Mouse (Mus musculus) ES-E14 (cell line): ENCODE results near the gene Eya3.

Experiments
- CHD2 ChIP-seq: IDR thresholded peaks from 2 replicates; pipeline ENCODE4 v1.6.1; 2014; ENCODE audit warnings: mild to moderate bottlenecking, low read depth, low read length, inconsistent platforms
- HCFC1 ChIP-seq: IDR thresholded peaks from 2 replicates; pipeline ENCODE4 v1.6.1; 2012; ENCODE audit warnings: low read length, inconsistent platforms, borderline replicate concordance; ENCODE audit not compliant: insufficient read depth
- MAFK ChIP-seq: IDR thresholded peaks from 2 replicates; pipeline ENCODE4 v1.6.1; 2014; ENCODE audit warnings: mild to moderate bottlenecking, low read depth, low read length, inconsistent platforms; ENCODE audit not compliant: insufficient read depth
- ZC3H11A ChIP-seq: IDR thresholded peaks from 2 replicates; pipeline ENCODE4 v1.6.1; 2012; ENCODE audit warnings: low read depth, mild to moderate bottlenecking, inconsistent platforms, low read length, borderline replicate concordance
- ZNF384 ChIP-seq: IDR thresholded peaks from 2 replicates; pipeline ENCODE4 v1.6.1; 2012; ENCODE audit warnings: low read depth, low read length, inconsistent platforms

DNA sequence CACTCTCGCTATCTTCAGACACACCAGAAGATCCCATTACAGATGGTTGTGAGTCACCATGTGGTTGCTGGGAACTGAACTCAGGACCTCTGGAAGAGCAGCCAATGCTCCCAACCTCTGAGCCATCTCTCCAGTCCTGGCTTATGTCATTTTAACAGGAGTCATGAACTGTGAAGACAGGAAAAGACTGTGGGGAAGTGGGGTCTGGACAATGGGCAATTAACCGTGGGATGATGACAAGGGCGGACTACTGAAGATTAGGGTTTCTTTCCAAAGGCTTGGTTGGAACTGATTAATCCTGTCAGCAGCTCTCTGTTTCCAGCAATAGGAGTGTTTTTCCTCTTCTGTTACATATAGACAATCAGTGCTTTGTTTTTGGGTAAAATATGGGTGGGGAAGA is 39.0 kb upstream of the Eya3 start:
- TF ChIP-seq CHD2: no peak
- TF ChIP-seq ZC3H11A: no peak
- TF ChIP-seq ZNF384: no peak
- no peak for TF ChIP-seq HCFC1
- no peak for TF ChIP-seq MAFK
